Mouse (Mus musculus) monocyte, adult 59 days (primary cell): ENCODE results near the gene Gls. TPM values are rescaled to one million over a fixed set of nuclear protein-coding genes. Genes with fewer than 3 reads are reported as not detected.

Source experiments
- total RNA-seq, 2 experiments: library from RNA; stranded (reverse); gene quantifications; one replicate each; pipeline ENCODE4 v1.2.4; 2023

The Gls gene
- total RNA-seq = 100 to 1,000 TPM; 177 to 188 TPM

GRCm38 (mm10) chr1:52233143-52233713, at the start of gene Gls:
Gls (minus strand) TSS chr1:52233232.

GRCm38 (mm10) chr1:52118860-52119591, 114.0 kb downstream of the Gls start, which contains the start of gene Stat1:
Stat1 (plus strand) TSS chr1:52119440.

Other genes starting within 250 kb of the Gls start
- 10 to 100 TPM; 18.6 to 20.1 TPM for gene Stat4, start 246.1 kb downstream of the Gls start, total RNA-seq
- 100 to 1,000 TPM; 179 to 219 TPM for gene Stat1, start 113.8 kb downstream of the Gls start, total RNA-seq